14 mouse cellular contexts compared by ENCODE assay signal in the genomic region with DNA sequence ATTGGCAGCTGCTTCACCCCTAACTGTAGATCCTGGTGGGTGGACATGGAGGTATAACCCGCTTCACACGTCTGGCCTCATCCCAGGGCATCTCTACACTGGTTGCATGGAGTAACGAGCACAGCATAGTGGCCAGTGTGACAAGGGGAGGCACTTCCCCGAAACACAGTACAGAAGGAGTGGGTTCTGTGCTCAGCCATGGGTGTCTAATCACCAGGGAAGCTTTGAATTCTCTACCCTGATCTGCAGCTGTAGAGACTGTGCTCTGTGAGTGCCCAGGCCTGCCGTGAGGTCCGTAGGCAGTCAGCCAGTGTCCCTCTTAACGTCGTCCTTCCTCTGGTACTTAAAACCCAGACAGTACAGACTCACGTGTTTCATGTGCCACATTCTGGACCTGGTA.
"Had no signal": no experiment of that assay in that cellular context is flagged by ENCODE, and none has a peak within 500 bp of the region (broad histone marks: within the 10 kb centered on the region; RNA-seq: fewer than 3 reads in every experiment).

No protein-coding gene starts in this region.

- H3K4me2 ChIP-seq: limb, embryonic 13.5 days; neural tube, embryonic 13.5 days had no signal

- H3K9me3 ChIP-seq: limb, embryonic 13.5 days; neural tube, embryonic 13.5 days had no signal

- DNase-seq: kidney, adult 11 months; kidney, postnatal 25 days; left cerebral cortex, postnatal 4 days; lung, adult 18-20 months; retina, postnatal 1 day; right cerebral cortex, postnatal 4 days; spleen, adult 18-20 months; thymus, adult 2 months; thymus, postnatal 25 days had no signal

- H3K27ac ChIP-seq: layer of hippocampus, adult 2 months; limb, embryonic 13.5 days; liver, embryonic 14.5 days; neural tube, embryonic 13.5 days had no signal

- H3K4me3 ChIP-seq: layer of hippocampus, adult 2 months; limb, embryonic 13.5 days; neural tube, embryonic 13.5 days had no signal

- H3K9ac ChIP-seq: limb, embryonic 13.5 days; liver, embryonic 14.5 days; neural tube, embryonic 13.5 days had no signal

- H3K27me3 ChIP-seq: limb, embryonic 13.5 days; neural tube, embryonic 13.5 days had no signal

- ATAC-seq: midbrain, embryonic 16.5 days had no signal

- H3K4me1 ChIP-seq: limb, embryonic 13.5 days; neural tube, embryonic 13.5 days had no signal
